Mouse (Mus musculus) heart, embryonic 15.5 days (tissue): ENCODE measurements around the gene Stx16. TPM values are rescaled to one million over a fixed set of nuclear protein-coding genes. Genes with fewer than 3 reads are reported as not detected.

ENCODE experiments used
- ATAC-seq: fragments of 200-750 bp; cut with Nextera tagmentation; replicated peaks from 2 replicates; pipeline ENCODE4 v1.8.0; 2017; ENCODE audit warnings: low read depth, moderate TSS enrichment; ENCODE audit not compliant: insufficient number of reproducible peaks, insufficient read depth, low FRiP score
- H3K27ac ChIP-seq: fragments of 300-500 bp; sonication (generic); 2 replicates; pipeline ENCODE4 v1.5.1; 2015; ENCODE audit warnings: mild to moderate bottlenecking, inconsistent platforms
- H3K27me3 ChIP-seq: fragments of 300-500 bp; sonication (generic); 2 replicates; pipeline ENCODE4 v1.6.1; 2015; ENCODE audit warnings: inconsistent platforms
- H3K36me3 ChIP-seq: fragments of 300-500 bp; sonication (generic); 2 replicates; pipeline ENCODE4 v1.6.1; 2015; ENCODE audit warnings: mild to moderate bottlenecking, inconsistent platforms
- H3K4me1 ChIP-seq: fragments of 300-500 bp; sonication (generic); replicated peaks from 2 replicates; pipeline ENCODE4 v1.6.1; 2015; ENCODE audit warnings: inconsistent platforms
- H3K4me2 ChIP-seq: fragments of 300-500 bp; sonication (generic); 2 replicates; pipeline ENCODE4 v1.6.1; 2015; ENCODE audit warnings: inconsistent platforms, mild to moderate bottlenecking, moderate library complexity
- H3K4me3 ChIP-seq: fragments of 300-500 bp; sonication (generic); 2 replicates; pipeline ENCODE4 v1.5.1; 2015; ENCODE audit warnings: mild to moderate bottlenecking, inconsistent platforms
- H3K9ac ChIP-seq: fragments of 300-500 bp; sonication (generic); 2 replicates; pipeline ENCODE4 v1.6.1; 2015; ENCODE audit warnings: mild to moderate bottlenecking, inconsistent platforms
- H3K9me3 ChIP-seq: fragments of 300-500 bp; sonication (generic); replicated peaks from 2 replicates; pipeline ENCODE4 v1.6.1; 2016; ENCODE audit warnings: inconsistent platforms
- WGBS: fragments of 180-500 bp; shearing (Covaris S2); methylation state at CpG from one replicate; pipeline ENCODE4 v1.1.7; 2015; ENCODE audit warnings: mixed read lengths; 5-methylcytosine and 5-hydroxymethylcytosine counted together
- polyA plus RNA-seq: library from polyadenylated mRNA; unstranded; fragments of >200 nt; fragmentation: Nextera tagmentation; extraction: Ambion mirVana; gene quantifications from 2 replicates; pipeline ENCODE4 v1.2.1, GENCODE M21; 2015

The Stx16 gene
- 8.1 and 9.1 TPM in 2 replicates for polyA plus RNA-seq

DNA sequence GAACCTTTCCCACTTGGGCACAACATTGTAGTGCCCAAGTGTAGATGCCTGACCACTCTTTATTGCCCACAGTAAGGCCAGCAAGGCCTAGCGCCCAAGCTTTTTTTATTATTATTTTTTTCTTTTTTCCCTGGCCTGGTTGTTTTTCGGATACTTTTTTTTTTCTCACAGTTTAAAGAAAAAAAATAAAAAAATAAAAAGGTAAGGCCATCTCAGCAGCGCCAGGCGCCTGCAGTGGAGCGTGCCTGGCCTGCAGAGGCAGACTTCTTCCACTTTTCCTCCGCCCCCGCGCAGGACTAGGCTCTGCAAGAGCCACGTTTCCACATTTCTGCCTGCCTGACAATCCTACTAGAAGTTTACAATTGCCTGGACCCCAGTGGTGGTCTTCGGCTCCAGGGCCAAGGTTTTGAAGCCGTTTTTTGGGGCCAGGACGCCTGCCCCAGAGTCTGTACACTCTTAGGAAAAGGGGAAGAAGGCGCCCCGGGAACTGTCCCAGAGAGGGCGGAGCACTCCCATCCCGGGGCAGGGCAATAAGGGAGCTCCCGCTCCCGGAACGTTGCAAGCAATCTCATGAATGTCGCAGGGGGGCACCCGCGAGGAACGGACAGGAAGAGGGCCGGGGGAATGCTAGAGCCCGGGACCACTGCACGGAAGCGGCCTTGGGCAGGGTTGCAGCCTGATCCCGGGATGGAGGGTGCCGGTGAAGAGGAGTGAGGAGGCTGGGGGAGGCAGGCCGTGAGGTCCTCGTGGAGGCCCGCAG, at the start of gene Stx16:
Gene Stx16 (plus strand): TSS at position 636 of the 760 bp plus-strand sequence.
- Histone ChIP-seq H3K36me3 (no peaks in the 10 kb centered on the region), H3K9ac (peak within 1 kb of the TSS; percentile 88), H3K4me3 (peak within 1 kb of the TSS; percentile 89), H3K27ac (peak within 1 kb of the TSS; percentile 96), H3K4me1 (peaks cover 25% of the 10 kb centered on the region), H3K9me3 (no peaks in the 10 kb centered on the region), H3K4me2 (peak within 1 kb of the TSS; percentile 91), H3K27me3 (no peaks in the 10 kb centered on the region)
- peak; percentile 92 for ATAC-seq
- WGBS, result 1% methylated on average over 32 of the region's 32 CpGs

GRCm38 (mm10) chr2:174026406-174026805, 49.7 kb upstream of the Stx16 start:
- 33% methylated on average over 4 of the region's 4 CpGs for WGBS

DNA sequence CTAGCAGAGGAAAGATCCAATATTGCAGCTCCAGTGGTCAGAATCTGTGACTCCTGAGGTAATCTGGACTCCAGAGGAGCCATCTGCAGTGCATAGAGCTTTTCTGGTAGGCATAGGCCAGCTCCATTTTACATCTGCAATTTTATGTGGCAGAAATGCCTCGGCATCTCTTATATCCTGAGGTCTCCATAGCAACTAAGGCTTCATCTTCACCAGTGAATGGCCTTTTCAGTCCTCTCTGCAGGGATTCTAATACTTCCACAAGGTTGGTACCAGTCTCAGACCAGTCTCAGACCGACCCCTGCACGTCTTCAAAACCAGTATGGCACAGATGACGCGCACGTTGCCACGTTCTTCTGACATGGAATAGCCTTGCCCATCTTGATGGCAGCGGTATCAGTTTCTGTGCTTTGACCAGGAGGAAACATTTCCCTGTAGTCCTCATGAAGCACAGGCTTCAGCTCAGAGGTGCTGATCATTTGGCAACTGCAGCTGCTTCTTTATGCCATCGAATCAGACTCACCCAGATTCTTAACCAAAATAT, 42.8 kb upstream of the Stx16 start:
- Histone ChIP-seq H3K36me3 (no peaks in the 10 kb centered on the region), H3K9me3 (no peaks in the 10 kb centered on the region), H3K4me2 (no peak overlapping the region), H3K27me3 (no peaks in the 10 kb centered on the region), H3K9ac (no peak overlapping the region), H3K27ac (no peak overlapping the region), H3K4me3 (no peak overlapping the region), H3K4me1 (no peaks in the 10 kb centered on the region)
- WGBS, result 85% methylated on average over 9 of the region's 9 CpGs
- ATAC-seq, result no peak

More at GRCm38 (mm10) chr2:174026406-174026805, 49.7 kb upstream of the Stx16 start:
- Histone ChIP-seq H3K4me1 (no peaks in the 10 kb centered on the region), H3K27me3 (no peaks in the 10 kb centered on the region), H3K4me3 (no peak overlapping the region), H3K36me3 (no peaks in the 10 kb centered on the region), H3K9me3 (no peaks in the 10 kb centered on the region), H3K4me2 (no peak overlapping the region), H3K9ac (no peak overlapping the region), H3K27ac (no peak overlapping the region)
- peak; percentile 17; the same call in 1 of the 2 replicates for ATAC-seq

DNA sequence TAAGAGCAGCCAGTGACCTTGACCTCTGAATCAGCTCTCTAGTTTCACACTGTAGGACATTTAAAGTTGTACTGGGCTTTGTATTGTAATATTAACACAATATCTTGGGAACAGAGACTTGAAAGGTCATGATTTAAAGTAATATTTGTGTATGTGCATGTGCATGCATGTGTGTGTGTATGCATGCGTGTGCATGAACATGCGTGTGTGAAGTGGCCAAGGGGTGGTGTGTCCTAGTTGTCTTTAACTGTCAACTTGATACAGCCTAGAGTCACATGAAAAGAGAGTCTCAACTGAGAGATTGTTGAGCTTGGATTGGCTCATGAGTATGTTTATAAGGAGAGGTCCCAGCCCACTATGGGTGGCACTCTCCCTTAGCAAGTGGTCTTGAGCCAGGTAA, 28.5 kb upstream of the Stx16 start:
- H3K9me3 ChIP-seq, result no peaks in the 10 kb centered on the region
- ATAC-seq, result no peak
- H3K4me2 ChIP-seq, result no peak overlapping the region
- H3K27ac ChIP-seq, result no peak overlapping the region
- H3K4me3 ChIP-seq, result no peak overlapping the region
- no peaks in the 10 kb centered on the region for H3K36me3 ChIP-seq
- H3K4me1 ChIP-seq, result peaks cover 10% of the 10 kb centered on the region
- WGBS, result 94% methylated on average over 2 of the region's 2 CpGs
- H3K27me3 ChIP-seq, result peaks cover 13% of the 10 kb centered on the region
- H3K9ac ChIP-seq, result no peak overlapping the region

GRCm38 (mm10) chr2:174049481-174050338, 26.4 kb upstream of the Stx16 start:
- ATAC-seq, result peak; percentile 40; the same call in 1 of the 2 replicates
- WGBS, result 10% methylated on average over 4 of the region's 4 CpGs
- peaks cover 13% of the 10 kb centered on the region for H3K27me3 ChIP-seq
- H3K4me2 ChIP-seq, result no peak overlapping the region
- H3K4me3 ChIP-seq, result no peak overlapping the region
- H3K9ac ChIP-seq, result no peak overlapping the region
- H3K27ac ChIP-seq, result no peak overlapping the region
- H3K4me1 ChIP-seq, result peaks cover 10% of the 10 kb centered on the region
- no peaks in the 10 kb centered on the region for H3K9me3 ChIP-seq
- H3K36me3 ChIP-seq, result no peaks in the 10 kb centered on the region

GRCm38 (mm10) chr2:174050339-174050685, 25.8 kb upstream of the Stx16 start:
- Histone ChIP-seq H3K4me1 (peaks cover 10% of the 10 kb centered on the region), H3K4me2 (no peak overlapping the region), H3K4me3 (no peak overlapping the region), H3K9me3 (no peaks in the 10 kb centered on the region), H3K9ac (no peak overlapping the region), H3K27ac (no peak overlapping the region), H3K27me3 (peaks cover 13% of the 10 kb centered on the region), H3K36me3 (no peaks in the 10 kb centered on the region)
- ATAC-seq, result no peak
- 12% methylated on average over 3 of the region's 3 CpGs for WGBS

GRCm38 (mm10) chr2:174051081-174051481, 25.0 kb upstream of the Stx16 start:
- WGBS, result 5% methylated on average over 10 of the region's 10 CpGs
- no peak overlapping the region for H3K4me2 ChIP-seq

GRCm38 (mm10) chr2:174054496-174054895, 21.6 kb upstream of the Stx16 start:
- Histone ChIP-seq H3K4me1 (peaks cover 7% of the 10 kb centered on the region), H3K4me2 (no peak overlapping the region), H3K27ac (no peak overlapping the region), H3K9ac (no peak overlapping the region), H3K36me3 (no peaks in the 10 kb centered on the region), H3K9me3 (no peaks in the 10 kb centered on the region), H3K4me3 (no peak overlapping the region), H3K27me3 (peaks cover 13% of the 10 kb centered on the region)
- WGBS, result 88% methylated on average over 3 of the region's 3 CpGs
- no peak for ATAC-seq

More at GRCm38 (mm10) chr2:174051081-174051481, 25.0 kb upstream of the Stx16 start:
- Histone ChIP-seq H3K4me1 (peaks cover 10% of the 10 kb centered on the region), H3K9me3 (no peaks in the 10 kb centered on the region), H3K27ac (no peak overlapping the region), H3K4me3 (no peak overlapping the region), H3K36me3 (no peaks in the 10 kb centered on the region), H3K27me3 (peaks cover 13% of the 10 kb centered on the region), H3K9ac (no peak overlapping the region)
- ATAC-seq, result no peak

DNA sequence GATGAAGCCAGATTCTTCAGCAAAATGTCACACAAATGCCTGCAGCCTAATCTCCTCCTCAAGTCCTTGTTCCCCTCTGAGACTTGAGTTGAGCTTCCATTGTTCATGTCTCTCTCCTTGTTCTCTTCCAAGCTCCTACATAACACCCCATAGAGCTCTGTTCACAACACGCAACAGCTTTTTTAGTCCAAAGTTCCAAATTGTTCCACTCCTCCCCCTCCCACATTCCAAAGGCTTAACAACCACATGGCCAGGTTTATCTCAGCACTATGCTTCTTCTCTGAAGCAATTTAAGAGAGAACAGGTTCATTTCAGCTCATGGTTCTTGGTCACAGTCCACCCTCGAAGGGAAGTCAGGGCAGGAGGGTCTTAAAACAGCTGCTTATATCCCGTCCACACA, 18.4 kb upstream of the Stx16 start:
- no peaks in the 10 kb centered on the region for H3K27me3 ChIP-seq
- H3K9ac ChIP-seq, result no peak overlapping the region
- H3K36me3 ChIP-seq, result no peaks in the 10 kb centered on the region
- H3K9me3 ChIP-seq, result no peaks in the 10 kb centered on the region
- no peak overlapping the region for H3K4me3 ChIP-seq
- no peak overlapping the region for H3K4me2 ChIP-seq
- 0 out of 2 replicates have a peak overlapping the region, but pooled peaks have one; percentile 9 for H3K27ac ChIP-seq
- no peaks in the 10 kb centered on the region for H3K4me1 ChIP-seq
- ATAC-seq, result no peak
- WGBS, result 67% methylated on average over 3 of the region's 3 CpGs

DNA sequence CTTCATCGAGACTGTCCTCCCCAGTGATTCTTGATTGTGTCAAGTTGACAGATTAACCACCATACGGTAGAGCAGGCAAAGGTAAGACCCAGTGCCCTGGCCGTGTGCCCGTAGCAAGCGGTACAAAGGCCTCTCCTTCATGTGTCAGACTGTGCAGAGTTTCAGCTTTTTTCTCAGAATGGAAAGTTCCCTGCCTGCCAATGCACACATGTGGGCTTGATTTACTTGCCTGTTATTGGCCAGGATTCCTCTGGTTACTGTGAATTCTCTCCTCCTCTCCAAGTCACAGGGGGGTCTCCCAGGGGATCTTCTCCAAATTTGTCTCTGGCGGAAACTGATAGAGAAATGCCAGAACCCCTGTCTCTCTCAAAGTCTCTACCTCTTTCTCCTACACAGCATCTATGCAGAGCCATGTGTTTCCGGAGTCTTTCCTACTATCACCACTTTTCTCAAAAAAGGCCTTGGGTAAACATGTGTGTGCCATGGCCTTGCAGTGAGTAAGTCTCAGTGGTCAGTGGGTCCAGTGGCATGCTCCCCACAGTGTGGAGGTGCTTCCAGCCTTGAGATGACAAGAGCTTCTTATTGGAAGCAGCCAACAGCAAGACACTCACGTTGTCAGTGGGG, 17.7 kb upstream of the Stx16 start:
- peak; percentile 36; the same call in 1 of the 2 replicates for ATAC-seq
- Histone ChIP-seq H3K4me1 (no peaks in the 10 kb centered on the region), H3K27ac (0 out of 2 replicates have a peak overlapping the region, but pooled peaks have one; percentile 9), H3K9ac (no peak overlapping the region), H3K9me3 (no peaks in the 10 kb centered on the region), H3K27me3 (no peaks in the 10 kb centered on the region), H3K36me3 (no peaks in the 10 kb centered on the region), H3K4me2 (no peak overlapping the region), H3K4me3 (no peak overlapping the region)
- 55% methylated on average over 8 of the region's 8 CpGs for WGBS
